Mouse (Mus musculus) liver, adult 2 months (tissue): ENCODE measurements around the gene Shisal1.

ENCODE experiments used
- CTCF ChIP-seq: fragments of 200-500 bp; IDR thresholded peaks from 2 replicates; pipeline ENCODE4 v1.5.1; 2011; ENCODE audit warnings: low read depth, low read length, control low read depth
- POLR2A ChIP-seq: fragments of 200-500 bp; IDR thresholded peaks from 2 replicates; pipeline ENCODE4 v1.6.1; 2011; ENCODE audit warnings: low read length, control low read depth; ENCODE audit not compliant: insufficient read depth; ENCODE audit errors: extremely low read depth

DNA sequence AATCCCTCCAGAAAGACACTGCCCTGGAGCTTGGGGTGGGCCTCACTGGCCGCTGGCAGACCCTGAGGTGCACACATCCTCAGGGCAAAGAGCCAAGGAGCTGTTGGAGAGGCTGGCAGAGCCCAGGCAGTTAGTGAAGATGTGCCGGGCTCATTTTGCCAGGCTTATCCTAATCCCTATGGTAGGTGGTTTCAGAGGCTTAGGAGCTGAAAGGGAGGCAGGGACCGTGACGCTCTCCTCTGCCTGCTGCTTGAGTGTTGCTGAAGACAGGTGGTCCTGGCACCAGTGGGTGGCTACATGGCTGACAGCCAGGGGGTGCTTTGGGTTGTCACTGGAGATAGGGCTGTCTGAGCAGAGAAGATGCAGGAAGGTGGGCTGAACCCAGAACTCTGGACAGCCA lies 37.4 kb upstream of the Shisal1 start:
- TF ChIP-seq CTCF: no peak
- no peak for TF ChIP-seq POLR2A
